Mouse (Mus musculus): ENCODE measurements around the gene Srcin1.

Srcin1 gene

DNA sequence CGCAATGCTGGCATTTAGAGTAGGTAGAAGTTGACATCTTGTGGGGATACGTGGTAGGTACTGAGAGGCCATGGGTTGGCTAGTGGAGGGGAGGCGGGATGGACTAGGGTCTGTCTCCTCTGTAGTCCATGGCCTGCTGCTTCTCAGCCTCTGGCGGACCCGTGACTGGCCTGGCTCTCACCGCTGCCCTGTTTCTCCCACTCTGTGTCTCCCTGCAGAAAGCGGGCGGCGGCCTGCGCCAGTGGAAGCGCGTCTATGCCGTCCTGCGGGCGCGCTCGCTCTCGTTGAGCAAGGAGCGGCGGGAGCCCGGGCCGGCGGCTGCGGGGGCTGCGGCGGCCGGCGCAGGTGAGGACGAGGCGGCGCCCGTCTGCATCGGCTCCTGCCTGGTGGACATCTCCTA, 112.8 kb downstream of the Srcin1 start:
- DNase-seq (ENCODE audit: low spot score): no peak

- DNase-seq (ENCODE audit: low spot score): no peak
Measured at GRCm38 (mm10) chr11:97462538-97462937, 113.4 kb downstream of the Srcin1 start.

DNA sequence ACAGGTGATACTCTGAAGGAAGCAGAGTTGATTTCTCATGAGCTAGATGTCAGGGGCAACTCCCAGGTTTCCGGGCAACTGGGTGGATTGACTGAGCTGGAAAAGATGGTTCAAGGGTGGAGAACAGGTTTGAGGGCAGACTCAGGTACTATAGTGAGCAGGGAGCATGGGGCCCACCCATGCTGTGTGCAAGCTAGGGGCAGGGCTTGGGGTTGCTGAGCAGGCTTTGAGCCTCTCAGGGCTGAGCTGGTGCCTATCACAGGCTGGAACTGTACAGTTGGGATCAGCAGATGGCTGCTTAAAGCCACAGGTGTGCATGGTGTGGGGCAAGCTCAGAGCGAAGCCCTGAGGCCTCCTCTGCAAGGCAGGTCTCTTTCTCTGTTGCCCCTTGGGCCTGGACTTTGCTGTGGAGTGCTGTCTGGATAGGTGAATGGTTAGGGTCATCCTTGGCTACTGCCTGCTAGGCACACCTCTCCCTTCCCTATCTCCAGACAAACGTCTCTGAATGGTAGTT, 114.6 kb downstream of the Srcin1 start:
- no peak for DNase-seq (ENCODE audit: low spot score)
